Mouse (Mus musculus): ENCODE data around the gene Dnajc30. TPM values are rescaled to one million over a fixed set of nuclear protein-coding genes. Genes with fewer than 3 reads are reported as not detected.

Dnajc30 gene
- polyA plus RNA-seq, 1 experiment = 21.6 TPM

GRCm38 (mm10) chr5:135106758-135107256 is 42.8 kb downstream of the Dnajc30 start:
- Histone ChIP-seq H3K4me3 (ENCODE audit: insufficient read depth, low read length) (peak overlapping the region; percentile 50), H3K4me1 (ENCODE audit: control insufficient read depth, insufficient read depth, low read length) (no peaks in the 10 kb centered on the region), H3K27ac (ENCODE audit: insufficient read depth, low read depth, low read length) (no peak overlapping the region)
- TF ChIP-seq POLR2A (IDR thresholded peaks at IDR 0.05; ENCODE audit: borderline replicate concordance, low read depth, low read length) (no peak), CTCF (IDR thresholded peaks at IDR 0.05; ENCODE audit: low read depth, low read length) (no peak)

DNA sequence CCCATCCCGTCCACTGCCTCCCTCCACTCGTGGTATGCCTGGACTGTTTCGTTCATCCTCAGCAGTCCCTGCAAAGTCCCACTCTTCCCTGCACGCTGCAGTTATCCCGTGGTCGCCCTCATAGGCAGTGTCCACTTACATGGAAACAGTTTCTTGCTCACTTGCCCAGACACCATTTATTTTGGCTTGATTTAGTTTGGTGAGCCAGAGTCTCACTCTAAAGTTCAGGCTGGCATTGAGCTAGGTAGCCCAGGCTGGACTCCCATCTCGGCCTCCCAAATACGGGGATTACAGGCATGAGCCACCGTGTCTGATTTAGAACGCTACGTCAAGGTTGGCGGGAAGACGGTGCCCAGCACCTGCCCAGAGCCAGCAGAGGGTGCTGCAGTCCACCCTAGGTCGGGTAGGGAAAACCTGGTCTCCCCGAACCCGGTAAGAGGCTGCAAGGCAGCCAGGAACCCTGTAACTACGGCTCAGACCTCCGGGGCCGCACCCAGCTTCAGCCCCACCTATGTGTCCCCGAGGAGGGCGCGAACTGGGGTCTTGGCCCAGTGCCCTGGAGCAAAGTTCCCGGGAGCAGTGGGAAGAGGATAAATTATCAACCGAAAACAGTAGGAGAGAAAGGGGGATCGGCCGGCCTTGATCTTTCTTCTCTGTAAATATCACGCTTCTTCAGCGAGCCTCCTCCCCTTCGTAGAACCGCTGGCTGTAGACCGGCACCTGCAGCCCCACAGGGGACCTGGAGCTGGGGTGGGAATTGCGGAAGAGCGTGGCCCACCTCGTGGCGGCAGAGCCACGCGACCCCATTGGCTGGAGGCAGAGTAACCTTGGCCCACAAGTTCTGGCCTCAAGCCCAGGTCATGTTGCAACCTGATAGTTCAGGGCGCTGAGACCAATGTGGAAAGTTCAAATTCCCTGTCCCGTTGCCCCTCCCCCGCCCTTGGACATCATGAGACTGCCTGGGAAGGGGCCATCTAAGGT is 43.8 kb downstream of the Dnajc30 start:
- TF ChIP-seq CTCF (IDR thresholded peaks at IDR 0.05; ENCODE audit: low read depth, low read length) = no peak
- TF ChIP-seq POLR2A (IDR thresholded peaks at IDR 0.05; ENCODE audit: borderline replicate concordance, low read depth, low read length) = no peak
- H3K4me1 ChIP-seq (ENCODE audit: control insufficient read depth, insufficient read depth, low read length) = no peaks in the 10 kb centered on the region
- H3K4me3 ChIP-seq (ENCODE audit: insufficient read depth, low read length) = peak overlapping the region; percentile 5
- no peak overlapping the region for H3K27ac ChIP-seq (ENCODE audit: insufficient read depth, low read depth, low read length)

DNA sequence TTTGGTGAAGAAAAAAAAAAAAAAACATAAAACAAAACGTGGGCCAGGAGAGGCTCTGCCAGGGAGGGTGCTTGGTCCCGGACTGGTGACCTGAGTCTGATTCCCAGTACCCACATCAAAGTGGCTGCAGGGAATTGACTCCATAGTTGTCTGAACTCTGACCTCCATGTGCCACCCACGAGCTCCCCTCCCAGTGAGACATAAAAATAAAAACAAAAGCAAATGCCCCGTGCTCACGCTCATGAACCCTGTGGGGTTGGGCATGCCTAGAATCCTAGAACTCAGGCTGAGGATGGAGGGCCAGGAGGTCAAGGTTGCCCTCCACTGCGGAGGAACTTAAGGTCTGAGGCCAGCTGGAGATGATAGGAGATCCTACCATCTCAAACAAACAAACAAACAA is 45.0 kb downstream of the Dnajc30 start:
- Histone ChIP-seq H3K27ac (ENCODE audit: insufficient read depth, low read depth, low read length) (no peak overlapping the region), H3K4me3 (ENCODE audit: insufficient read depth, low read length) (no peak overlapping the region), H3K4me1 (ENCODE audit: control insufficient read depth, insufficient read depth, low read length) (no peaks in the 10 kb centered on the region)
- TF ChIP-seq CTCF (IDR thresholded peaks at IDR 0.05; ENCODE audit: low read depth, low read length) (no peak), POLR2A (IDR thresholded peaks at IDR 0.05; ENCODE audit: borderline replicate concordance, low read depth, low read length) (no peak)

DNA sequence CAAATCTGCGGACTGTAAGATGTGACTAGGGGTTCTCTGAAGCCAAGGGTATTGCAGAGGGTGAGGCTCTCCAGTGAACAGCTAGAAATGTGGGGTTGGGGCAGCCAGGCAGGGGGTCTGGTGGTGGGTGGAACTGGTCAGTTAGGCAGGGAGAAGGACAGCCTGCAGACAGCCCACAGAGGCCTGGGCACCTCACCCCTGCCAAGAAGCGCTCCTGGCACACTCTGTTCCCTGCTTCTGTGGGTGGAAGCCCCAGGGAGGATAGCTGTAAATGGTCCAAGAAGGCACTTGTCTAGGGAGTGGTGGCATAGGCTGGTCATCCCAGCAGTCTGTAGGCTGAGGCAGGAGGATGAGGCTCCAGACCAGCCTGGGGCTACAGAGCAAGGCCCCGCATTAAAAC is 45.4 kb downstream of the Dnajc30 start:
- Histone ChIP-seq H3K27ac (ENCODE audit: insufficient read depth, low read depth, low read length) (no peak overlapping the region), H3K4me3 (ENCODE audit: insufficient read depth, low read length) (no peak overlapping the region), H3K4me1 (ENCODE audit: control insufficient read depth, insufficient read depth, low read length) (no peaks in the 10 kb centered on the region)
- TF ChIP-seq CTCF (IDR thresholded peaks at IDR 0.05; ENCODE audit: low read depth, low read length) (no peak), POLR2A (IDR thresholded peaks at IDR 0.05; ENCODE audit: borderline replicate concordance, low read depth, low read length) (no peak)

DNA sequence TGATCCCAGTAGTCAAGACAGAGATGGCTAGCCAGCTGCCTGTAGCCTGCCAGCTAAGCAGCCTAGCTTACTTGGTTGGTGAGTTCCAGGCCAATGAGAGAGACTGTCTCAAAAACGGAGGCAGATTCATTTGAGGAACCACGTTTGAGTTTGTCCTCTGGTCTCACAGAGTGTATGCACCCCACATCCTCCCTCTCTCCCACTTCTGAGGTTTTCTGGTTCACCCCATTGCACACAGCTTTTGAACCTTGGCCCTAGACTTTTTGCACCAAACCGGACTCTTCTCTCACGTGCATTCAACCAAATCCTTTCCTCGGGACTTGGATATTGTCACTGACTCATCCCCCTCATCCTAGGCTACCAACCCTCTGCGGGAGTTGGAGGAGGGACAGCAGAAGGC is 46.0 kb downstream of the Dnajc30 start:
- TF ChIP-seq POLR2A (IDR thresholded peaks at IDR 0.05; ENCODE audit: borderline replicate concordance, low read depth, low read length) = no peak
- no peak for TF ChIP-seq CTCF (IDR thresholded peaks at IDR 0.05; ENCODE audit: low read depth, low read length)
- H3K4me1 ChIP-seq (ENCODE audit: control insufficient read depth, insufficient read depth, low read length) = no peaks in the 10 kb centered on the region

DNA sequence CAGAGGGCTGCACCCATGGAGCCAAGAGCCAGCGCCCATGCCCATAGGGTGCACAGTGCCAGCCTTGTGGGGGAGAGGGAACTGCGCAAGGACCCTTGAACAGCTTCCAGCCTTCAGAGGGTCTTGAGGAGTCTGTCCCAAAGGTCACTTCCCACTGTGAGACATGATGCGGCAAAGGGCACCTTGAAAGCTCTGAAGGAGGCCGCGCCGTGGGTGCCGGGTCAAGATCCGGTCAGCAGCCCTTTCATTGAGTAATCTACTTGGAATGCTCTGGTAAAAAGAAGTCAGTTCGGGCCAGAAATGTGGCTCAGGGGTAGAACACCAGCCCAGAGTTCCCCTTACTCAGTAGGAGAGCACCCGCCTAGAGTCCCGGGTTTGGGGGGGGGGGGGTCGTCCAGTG is 49.8 kb downstream of the Dnajc30 start:
- Histone ChIP-seq H3K4me3 (ENCODE audit: insufficient read depth, low read length) (no peak overlapping the region), H3K27ac (ENCODE audit: insufficient read depth, low read depth, low read length) (no peak overlapping the region), H3K4me1 (ENCODE audit: control insufficient read depth, insufficient read depth, low read length) (no peaks in the 10 kb centered on the region)
- TF ChIP-seq POLR2A (IDR thresholded peaks at IDR 0.05; ENCODE audit: borderline replicate concordance, low read depth, low read length) (no peak), CTCF (IDR thresholded peaks at IDR 0.05; ENCODE audit: low read depth, low read length) (no peak)

More for the DNA sequence above, 46.0 kb downstream of the Dnajc30 start:
- no peak overlapping the region for H3K27ac ChIP-seq (ENCODE audit: insufficient read depth, low read depth, low read length)
- no peak overlapping the region for H3K4me3 ChIP-seq (ENCODE audit: insufficient read depth, low read length)

DNA sequence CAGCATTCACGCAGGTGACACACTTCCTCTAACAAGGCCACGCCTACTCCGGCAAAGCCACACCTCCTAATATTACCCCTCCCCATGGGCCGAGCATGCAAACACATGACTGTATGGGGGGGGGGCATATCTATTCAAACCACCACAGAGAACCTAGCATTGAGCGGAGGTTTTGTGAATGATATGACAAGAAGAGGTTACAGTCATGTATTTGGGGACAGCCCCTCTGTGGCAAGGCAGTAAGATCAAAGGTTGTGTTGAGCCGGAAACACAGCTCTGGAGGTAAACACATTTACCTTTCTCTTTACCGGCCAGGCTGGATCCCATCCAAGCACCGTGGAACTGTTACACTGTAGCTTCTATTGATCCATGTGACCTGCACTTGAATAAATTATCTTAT is 51.2 kb downstream of the Dnajc30 start:
- Histone ChIP-seq H3K27ac (ENCODE audit: insufficient read depth, low read depth, low read length) (no peak overlapping the region), H3K4me1 (ENCODE audit: control insufficient read depth, insufficient read depth, low read length) (no peaks in the 10 kb centered on the region), H3K4me3 (ENCODE audit: insufficient read depth, low read length) (no peak overlapping the region)
- TF ChIP-seq CTCF (IDR thresholded peaks at IDR 0.05; ENCODE audit: low read depth, low read length) (no peak), POLR2A (IDR thresholded peaks at IDR 0.05; ENCODE audit: borderline replicate concordance, low read depth, low read length) (no peak)

Other genes starting within 250 kb of the Dnajc30 start
- gene Tmem270, start 157.5 kb upstream of the Dnajc30 start, polyA plus RNA-seq (2012; ENCODE audit: insufficient read depth, insufficient read length, missing spikeins) = not detected in 2 replicates
- gene Cldn13, start 148.7 kb upstream of the Dnajc30 start, polyA plus RNA-seq (2012; ENCODE audit: insufficient read depth, insufficient read length, missing spikeins) = not detected in 2 replicates
- gene Mettl27, start 131.8 kb upstream of the Dnajc30 start, polyA plus RNA-seq (2012; ENCODE audit: insufficient read depth, insufficient read length, missing spikeins) = 7.0 and 8.4 TPM in 2 replicates
- not detected in 2 replicates for gene Cldn4, start 117.3 kb upstream of the Dnajc30 start, polyA plus RNA-seq (2012; ENCODE audit: insufficient read depth, insufficient read length, missing spikeins)
- gene Cldn3, start 78.0 kb upstream of the Dnajc30 start, polyA plus RNA-seq (2012; ENCODE audit: insufficient read depth, insufficient read length, missing spikeins) = not detected in 2 replicates
- gene Abhd11, start 55.0 kb upstream of the Dnajc30 start, polyA plus RNA-seq (2012; ENCODE audit: insufficient read depth, insufficient read length, missing spikeins) = 12.2 and 13.0 TPM in 2 replicates
- 0.76 and 0.84 TPM in 2 replicates for gene Stx1a, start 40.7 kb upstream of the Dnajc30 start, polyA plus RNA-seq (2012; ENCODE audit: insufficient read depth, insufficient read length, missing spikeins)
- 45.0 and 57.1 TPM in 2 replicates for gene Bud23, start 757 bp downstream of the Dnajc30 start, polyA plus RNA-seq (2012; ENCODE audit: insufficient read depth, insufficient read length, missing spikeins)
- gene Vps37d, start 14.1 kb downstream of the Dnajc30 start, polyA plus RNA-seq (2012; ENCODE audit: insufficient read depth, insufficient read length, missing spikeins) = not detected in 2 replicates
- gene Mlxipl, start 25.7 kb downstream of the Dnajc30 start, polyA plus RNA-seq (2012; ENCODE audit: insufficient read depth, insufficient read length, missing spikeins) = not detected in 2 replicates
- gene Tbl2, start 85.5 kb downstream of the Dnajc30 start, polyA plus RNA-seq (2012; ENCODE audit: insufficient read depth, insufficient read length, missing spikeins) = 5.9 and 6.2 TPM in 2 replicates
- 48.9 and 57.6 TPM in 2 replicates for gene Bcl7b, start 104.1 kb downstream of the Dnajc30 start, polyA plus RNA-seq (2012; ENCODE audit: insufficient read depth, insufficient read length, missing spikeins)
- 57.5 and 58.9 TPM in 2 replicates for gene Baz1b, start 123.1 kb downstream of the Dnajc30 start, polyA plus RNA-seq (2012; ENCODE audit: insufficient read depth, insufficient read length, missing spikeins)
- gene Fzd9, start 187.0 kb downstream of the Dnajc30 start, polyA plus RNA-seq (2012; ENCODE audit: insufficient read depth, insufficient read length, missing spikeins) = not detected in 2 replicates